Mouse (Mus musculus): ENCODE measurements at regions not wholly inside any gene's neighbourhood (a gene's known extent, or its start where the extent isn't known, plus 50 kb on each side); places are given as distances from the start of the nearest gene placed in this dataset.

- ATAC-seq (ENCODE audit: insufficient number of reproducible peaks, insufficient read depth, low FRiP score, low read depth), result no peak
- no peaks in the 10 kb centered on the region for H3K27me3 ChIP-seq (ENCODE audit: control insufficient read depth, insufficient read depth, low read length)
- no peak overlapping the region for H3K4me2 ChIP-seq (ENCODE audit: low read length)
- H3K9ac ChIP-seq (ENCODE audit: low read length), result no peak overlapping the region
- no peaks in the 10 kb centered on the region for H3K9me3 ChIP-seq (ENCODE audit: control insufficient read depth, low read length)
- H3K4me1 ChIP-seq (ENCODE audit: control insufficient read depth in 2 of 2, insufficient read depth in 2 of 2, low read length in 2 of 2), result no peaks in the 10 kb centered on the region
- no peak overlapping the region for H3K27ac ChIP-seq (replicated peaks in 1 of 2; ENCODE audit: control insufficient read depth in 1 of 2, insufficient read depth in 1 of 2, low read depth in 2 of 2, low read length in 2 of 2)
- no peak overlapping the region for H3K4me3 ChIP-seq (ENCODE audit: control insufficient read depth in 1 of 2, insufficient read depth in 1 of 2, low read depth in 1 of 2, low read length in 2 of 2)
- no peaks in the 10 kb centered on the region for H3K36me3 ChIP-seq (ENCODE audit: control insufficient read depth, insufficient read depth, low read length)
Measured at GRCm38 (mm10) chr12:26646141-26646540, 177.1 kb downstream of the Cmpk2 start.

GRCm38 (mm10) chr12:26635665-26636241, 166.7 kb downstream of the Cmpk2 start:
- Histone ChIP-seq H3K36me3 (ENCODE audit: control insufficient read depth, insufficient read depth, low read length) (no peaks in the 10 kb centered on the region), H3K9ac (ENCODE audit: low read length) (no peak overlapping the region), H3K4me2 (ENCODE audit: low read length) (no peak overlapping the region), H3K27me3 (ENCODE audit: control insufficient read depth, insufficient read depth, low read length) (no peaks in the 10 kb centered on the region), H3K27ac (replicated peaks in 1 of 2; ENCODE audit: control insufficient read depth in 1 of 2, insufficient read depth in 1 of 2, low read depth in 2 of 2, low read length in 2 of 2) (no peak overlapping the region), H3K4me3 (ENCODE audit: control insufficient read depth in 1 of 2, insufficient read depth in 1 of 2, low read depth in 1 of 2, low read length in 2 of 2) (no peak overlapping the region), H3K4me1 (ENCODE audit: control insufficient read depth in 2 of 2, insufficient read depth in 2 of 2, low read length in 2 of 2) (peaks cover 2 to 10% of the 10 kb centered on the region in 2 experiments; a peak in 2 of 4 replicates), H3K9me3 (ENCODE audit: control insufficient read depth, low read length) (no peaks in the 10 kb centered on the region)
- WGBS, result 66% methylated on average over 4 of the region's 4 CpGs
- no peak for ATAC-seq (ENCODE audit: insufficient number of reproducible peaks, insufficient read depth, low FRiP score, low read depth)

- no peak overlapping the region for H3K4me2 ChIP-seq (ENCODE audit: low read length)
Measured at GRCm38 (mm10) chr12:26635253-26635652, 166.2 kb downstream of the Cmpk2 start.

GRCm38 (mm10) chr12:26631795-26632122, 162.8 kb downstream of the Cmpk2 start:
- no peaks in the 10 kb centered on the region for H3K36me3 ChIP-seq (ENCODE audit: control insufficient read depth, insufficient read depth, low read length)
- H3K27me3 ChIP-seq (ENCODE audit: control insufficient read depth, insufficient read depth, low read length), result no peaks in the 10 kb centered on the region
- H3K9me3 ChIP-seq (ENCODE audit: control insufficient read depth, low read length), result no peaks in the 10 kb centered on the region
- ATAC-seq (ENCODE audit: insufficient number of reproducible peaks, insufficient read depth, low FRiP score, low read depth), result no peak
- H3K9ac ChIP-seq (ENCODE audit: low read length), result no peak overlapping the region
- H3K4me2 ChIP-seq (ENCODE audit: low read length), result no peak overlapping the region
- H3K27ac ChIP-seq (replicated peaks in 1 of 2; ENCODE audit: control insufficient read depth in 1 of 2, insufficient read depth in 1 of 2, low read depth in 2 of 2, low read length in 2 of 2), result no peak overlapping the region
- 33% methylated on average over 1 of the region's 1 CpGs for WGBS
- no peak overlapping the region for H3K4me3 ChIP-seq (ENCODE audit: control insufficient read depth in 1 of 2, insufficient read depth in 1 of 2, low read depth in 1 of 2, low read length in 2 of 2)
- H3K4me1 ChIP-seq (ENCODE audit: control insufficient read depth in 2 of 2, insufficient read depth in 2 of 2, low read length in 2 of 2), result peaks cover 2 to 10% of the 10 kb centered on the region in 2 experiments; a peak in 2 of 4 replicates

More at GRCm38 (mm10) chr12:26635253-26635652, 166.2 kb downstream of the Cmpk2 start:
- no peaks in the 10 kb centered on the region for H3K36me3 ChIP-seq (ENCODE audit: control insufficient read depth, insufficient read depth, low read length)
- ATAC-seq (ENCODE audit: insufficient number of reproducible peaks, insufficient read depth, low FRiP score, low read depth), result no peak
- H3K9ac ChIP-seq (ENCODE audit: low read length), result no peak overlapping the region
- H3K27me3 ChIP-seq (ENCODE audit: control insufficient read depth, insufficient read depth, low read length), result no peaks in the 10 kb centered on the region
- H3K27ac ChIP-seq (replicated peaks in 1 of 2; ENCODE audit: control insufficient read depth in 1 of 2, insufficient read depth in 1 of 2, low read depth in 2 of 2, low read length in 2 of 2), result no peak overlapping the region
- 56% methylated on average over 3 of the region's 3 CpGs for WGBS
- peaks cover 2 to 10% of the 10 kb centered on the region in 2 experiments; a peak in 2 of 4 replicates for H3K4me1 ChIP-seq (ENCODE audit: control insufficient read depth in 2 of 2, insufficient read depth in 2 of 2, low read length in 2 of 2)
- no peaks in the 10 kb centered on the region for H3K9me3 ChIP-seq (ENCODE audit: control insufficient read depth, low read length)
- H3K4me3 ChIP-seq (ENCODE audit: control insufficient read depth in 1 of 2, insufficient read depth in 1 of 2, low read depth in 1 of 2, low read length in 2 of 2), result no peak overlapping the region

- H3K4me3 ChIP-seq (ENCODE audit: control insufficient read depth in 1 of 2, insufficient read depth in 1 of 2, low read depth in 1 of 2, low read length in 2 of 2), result no peak overlapping the region
- H3K36me3 ChIP-seq (ENCODE audit: control insufficient read depth, insufficient read depth, low read length), result no peaks in the 10 kb centered on the region
- ATAC-seq (ENCODE audit: insufficient number of reproducible peaks, insufficient read depth, low FRiP score, low read depth), result no peak
- H3K9me3 ChIP-seq (ENCODE audit: control insufficient read depth, low read length), result no peaks in the 10 kb centered on the region
- peaks cover 2 to 10% of the 10 kb centered on the region in 2 experiments; a peak in 2 of 4 replicates for H3K4me1 ChIP-seq (ENCODE audit: control insufficient read depth in 2 of 2, insufficient read depth in 2 of 2, low read length in 2 of 2)
- WGBS, result 59% methylated on average over 4 of the region's 4 CpGs
- H3K27ac ChIP-seq (replicated peaks in 1 of 2; ENCODE audit: control insufficient read depth in 1 of 2, insufficient read depth in 1 of 2, low read depth in 2 of 2, low read length in 2 of 2), result no peak overlapping the region
- H3K4me2 ChIP-seq (ENCODE audit: low read length), result no peak overlapping the region
- no peak overlapping the region for H3K9ac ChIP-seq (ENCODE audit: low read length)
- H3K27me3 ChIP-seq (ENCODE audit: control insufficient read depth, insufficient read depth, low read length), result no peaks in the 10 kb centered on the region
Measured at GRCm38 (mm10) chr12:26631111-26631794, 162.2 kb downstream of the Cmpk2 start.

- Histone ChIP-seq H3K9ac (ENCODE audit: low read length) (no peak overlapping the region), H3K27me3 (ENCODE audit: control insufficient read depth, insufficient read depth, low read length) (no peaks in the 10 kb centered on the region), H3K27ac (replicated peaks in 1 of 2; ENCODE audit: control insufficient read depth in 1 of 2, insufficient read depth in 1 of 2, low read depth in 2 of 2, low read length in 2 of 2) (no peak overlapping the region), H3K4me1 (ENCODE audit: control insufficient read depth in 2 of 2, insufficient read depth in 2 of 2, low read length in 2 of 2) (no peaks in the 10 kb centered on the region), H3K4me3 (ENCODE audit: control insufficient read depth in 1 of 2, insufficient read depth in 1 of 2, low read depth in 1 of 2, low read length in 2 of 2) (no peak overlapping the region), H3K36me3 (ENCODE audit: control insufficient read depth, insufficient read depth, low read length) (no peaks in the 10 kb centered on the region), H3K9me3 (ENCODE audit: control insufficient read depth, low read length) (no peaks in the 10 kb centered on the region), H3K4me2 (ENCODE audit: low read length) (no peak overlapping the region)
- 78% methylated on average over 12 of the region's 12 CpGs for WGBS
- no peak for ATAC-seq (ENCODE audit: insufficient number of reproducible peaks, insufficient read depth, low FRiP score, low read depth)
Measured at GRCm38 (mm10) chr12:26621135-26621932, 152.3 kb downstream of the Cmpk2 start.

- no peak overlapping the region for H3K27ac ChIP-seq (replicated peaks in 1 of 2; ENCODE audit: control insufficient read depth in 1 of 2, insufficient read depth in 1 of 2, low read depth in 2 of 2, low read length in 2 of 2)
- ATAC-seq (ENCODE audit: insufficient number of reproducible peaks, insufficient read depth, low FRiP score, low read depth), result no peak
- no peaks in the 10 kb centered on the region for H3K36me3 ChIP-seq (ENCODE audit: control insufficient read depth, insufficient read depth, low read length)
- no peaks in the 10 kb centered on the region for H3K4me1 ChIP-seq (ENCODE audit: control insufficient read depth in 2 of 2, insufficient read depth in 2 of 2, low read length in 2 of 2)
- no peaks in the 10 kb centered on the region for H3K27me3 ChIP-seq (ENCODE audit: control insufficient read depth, insufficient read depth, low read length)
- 75% methylated on average over 8 of the region's 8 CpGs for WGBS
- no peak overlapping the region for H3K9ac ChIP-seq (ENCODE audit: low read length)
- no peak overlapping the region for H3K4me3 ChIP-seq (ENCODE audit: control insufficient read depth in 1 of 2, insufficient read depth in 1 of 2, low read depth in 1 of 2, low read length in 2 of 2)
- H3K9me3 ChIP-seq (ENCODE audit: control insufficient read depth, low read length), result no peaks in the 10 kb centered on the region
- no peak overlapping the region for H3K4me2 ChIP-seq (ENCODE audit: low read length)
Measured at GRCm38 (mm10) chr12:26620501-26621134, 151.6 kb downstream of the Cmpk2 start.
